Mouse (Mus musculus): ENCODE data around the gene Nrip1. TPM values are rescaled to one million over a fixed set of nuclear protein-coding genes. Genes with fewer than 3 reads are reported as not detected.

Nrip1 gene
- total and polyA plus RNA-seq, 3 experiments: not detected

- peaks cover 76% of the 10 kb centered on the region for H3K9me3 ChIP-seq (replicated peaks; ENCODE audit: low read length)
- H3K9ac ChIP-seq (ENCODE audit: insufficient read depth, low read depth): no peak overlapping the region
- H3K27ac ChIP-seq (ENCODE audit: insufficient read depth, low read depth): no peak overlapping the region
- no peaks in the 10 kb centered on the region for H3K36me3 ChIP-seq (replicated peaks in 1 of 2; ENCODE audit: control insufficient read depth in 1 of 2, insufficient read depth in 1 of 2, low read length in 1 of 2)
- H3K4me1 ChIP-seq (ENCODE audit: control insufficient read depth in 1 of 2, insufficient read depth in 2 of 2): no peaks in the 10 kb centered on the region
- H3K27me3 ChIP-seq (replicated peaks): no peaks in the 10 kb centered on the region
- in situ Hi-C loops (cut with MboI; ENCODE audit: low pct_ligation_motif_present, low pct_unique_long_range_greater_than_20kb, low sequenced_read_pairs): no loop called here
- no peak for DNase-seq (ENCODE audit: extremely low read depth)
- no peak overlapping the region for H3K4me2 ChIP-seq (ENCODE audit: insufficient read depth, low read depth, poor library complexity, severe bottlenecking)
- dilution Hi-C loops (cut with MboI; ENCODE audit: extremely low pct_ligation_motif_present, extremely low pct_unique_long_range_greater_than_20kb, low sequenced_read_pairs): no loop called here
- H3K79me2 ChIP-seq (replicated peaks; ENCODE audit: control insufficient read depth, extremely low read depth, insufficient read depth, poor library complexity, severe bottlenecking): no peaks in the 10 kb centered on the region
- TF ChIP-seq MEF2A (IDR thresholded peaks at IDR 0.05; ENCODE audit: borderline replicate concordance, low read depth, low read length): no peak
- TF ChIP-seq IRF4 (IDR thresholded peaks at IDR 0.05; ENCODE audit: low read depth, low read length): no peak
- no peak for TF ChIP-seq E2F4 (IDR thresholded peaks at IDR 0.05; ENCODE audit: insufficient replicate concordance, low read depth, low read length)
- TF ChIP-seq POLR2AphosphoS2 (IDR thresholded peaks at IDR 0.05; ENCODE audit: low read depth, low read length): no peak
- no peak for TF ChIP-seq CHD1 (IDR thresholded peaks at IDR 0.05; ENCODE audit: low read depth, low read length)
- no peak for TF ChIP-seq TCF12 (IDR thresholded peaks at IDR 0.05; ENCODE audit: low read depth, low read length)
- no peak for TF ChIP-seq MXI1 (IDR thresholded peaks at IDR 0.05; ENCODE audit: low read depth, low read length)
- TF ChIP-seq JUND (conservative IDR thresholded peaks at IDR 0.05; ENCODE audit: low read depth, low read length): no peak
- TF ChIP-seq SIN3A (IDR thresholded peaks at IDR 0.05; ENCODE audit: low read length): no peak
- no peak for TF ChIP-seq ELF1 (IDR thresholded peaks at IDR 0.05; ENCODE audit: low read depth, low read length)
- TF ChIP-seq ZC3H11A (IDR thresholded peaks at IDR 0.05; ENCODE audit: low read depth, low read length): no peak
- TF ChIP-seq SMC3 (IDR thresholded peaks at IDR 0.05; ENCODE audit: low read depth, low read length): no peak
- TF ChIP-seq USF1 (IDR thresholded peaks at IDR 0.05; ENCODE audit: low read depth, low read length): no peak
- no peak for TF ChIP-seq NELFE (IDR thresholded peaks at IDR 0.05; ENCODE audit: low read depth, low read length)
- no peak for TF ChIP-seq POLR2A (IDR thresholded peaks at IDR 0.05; ENCODE audit: low read depth, low read length)
- H3K4me3 ChIP-seq (replicated peaks in 1 of 3; ENCODE audit: low read depth in 2 of 3, low read length in 2 of 3, poor library complexity in 1 of 3): no peak overlapping the region
These were observed 18.4 kb downstream of the Nrip1 start for GRCm38 (mm10) chr16:76355267-76355666.

GRCm38 (mm10) chr16:76354841-76355240 is 18.8 kb downstream of the Nrip1 start:
- peaks cover 73% of the 10 kb centered on the region for H3K9me3 ChIP-seq (replicated peaks; ENCODE audit: low read length)
- H3K36me3 ChIP-seq (replicated peaks in 1 of 2; ENCODE audit: control insufficient read depth in 1 of 2, insufficient read depth in 1 of 2, low read length in 1 of 2): no peaks in the 10 kb centered on the region
- H3K79me2 ChIP-seq (replicated peaks; ENCODE audit: control insufficient read depth, extremely low read depth, insufficient read depth, poor library complexity, severe bottlenecking): no peaks in the 10 kb centered on the region
- DNase-seq (ENCODE audit: extremely low read depth): no peak
- dilution Hi-C loops (cut with MboI; ENCODE audit: extremely low pct_ligation_motif_present, extremely low pct_unique_long_range_greater_than_20kb, low sequenced_read_pairs) (no loop called here), in situ Hi-C loops (cut with MboI; ENCODE audit: low pct_ligation_motif_present, low pct_unique_long_range_greater_than_20kb, low sequenced_read_pairs) (no loop called here)
- no peaks in the 10 kb centered on the region for H3K27me3 ChIP-seq (replicated peaks)
- no peak overlapping the region for H3K4me2 ChIP-seq (ENCODE audit: insufficient read depth, low read depth, poor library complexity, severe bottlenecking)
- no peak overlapping the region for H3K9ac ChIP-seq (ENCODE audit: insufficient read depth, low read depth)
- TF ChIP-seq ZMIZ1 (IDR thresholded peaks at IDR 0.05; ENCODE audit: low read depth, low read length): no peak
- no peak for TF ChIP-seq MAFK (IDR thresholded peaks at IDR 0.05; ENCODE audit: insufficient replicate concordance, low read length)
- no peak for TF ChIP-seq MAX (IDR thresholded peaks at IDR 0.05; ENCODE audit: low read length)
- TF ChIP-seq CTCF (conservative IDR thresholded peaks at IDR 0.05 in 1 of 2, IDR thresholded peaks at IDR 0.05 in 1 of 2; ENCODE audit: low read depth in 2 of 2, low read length in 2 of 2): no peak
- TF ChIP-seq ZNF384 (IDR thresholded peaks at IDR 0.05; ENCODE audit: low read depth, low read length): no peak
- no peak for TF ChIP-seq JUN (IDR thresholded peaks at IDR 0.05; ENCODE audit: insufficient read depth, low read depth, low read length)
- no peak for TF ChIP-seq MXI1 (IDR thresholded peaks at IDR 0.05; ENCODE audit: low read depth, low read length)
- no peak for TF ChIP-seq ELF1 (IDR thresholded peaks at IDR 0.05; ENCODE audit: low read depth, low read length)
- TF ChIP-seq TCF12 (IDR thresholded peaks at IDR 0.05; ENCODE audit: low read depth, low read length): no peak
- TF ChIP-seq ZKSCAN1 (IDR thresholded peaks at IDR 0.05; ENCODE audit: borderline replicate concordance, low read depth, low read length): no peak
- no peak for TF ChIP-seq UBTF (IDR thresholded peaks at IDR 0.05; ENCODE audit: low read depth, low read length)
- no peak for TF ChIP-seq SMC3 (IDR thresholded peaks at IDR 0.05; ENCODE audit: low read depth, low read length)
- TF ChIP-seq GABPA (IDR thresholded peaks at IDR 0.05; ENCODE audit: insufficient replicate concordance, low read depth, low read length): no peak
- no peak for TF ChIP-seq USF1 (IDR thresholded peaks at IDR 0.05; ENCODE audit: low read depth, low read length)
- no peak for TF ChIP-seq EP300 (IDR thresholded peaks at IDR 0.05; ENCODE audit: low read length)
- TF ChIP-seq PAX5 (IDR thresholded peaks at IDR 0.05; ENCODE audit: low read length): no peak
- TF ChIP-seq E2F4 (IDR thresholded peaks at IDR 0.05; ENCODE audit: insufficient replicate concordance, low read depth, low read length): no peak
- TF ChIP-seq CHD2 (IDR thresholded peaks at IDR 0.05; ENCODE audit: low read length): no peak
- TF ChIP-seq NRF1 (IDR thresholded peaks at IDR 0.05; ENCODE audit: low read depth, low read length): no peak
- TF ChIP-seq POLR2A (IDR thresholded peaks at IDR 0.05; ENCODE audit: low read depth, low read length): no peak
- H3K4me1 ChIP-seq (ENCODE audit: control insufficient read depth in 1 of 2, insufficient read depth in 2 of 2): no peaks in the 10 kb centered on the region
- no peak overlapping the region for H3K27ac ChIP-seq (ENCODE audit: insufficient read depth, low read depth)
- H3K4me3 ChIP-seq (replicated peaks in 1 of 3; ENCODE audit: low read depth in 2 of 3, low read length in 2 of 3, poor library complexity in 1 of 3): no peak overlapping the region

Measured in CH12.LX (cell line).